Mouse (Mus musculus): ENCODE results near the gene Rfc3. TPM values are rescaled to one million over a fixed set of nuclear protein-coding genes. Genes with fewer than 3 reads are reported as not detected.

Gene Rfc3
- polyA plus RNA-seq (2017; shearing (Covaris generic)) = 10 to 100 TPM; 20.0 to 31.9 TPM

DNA sequence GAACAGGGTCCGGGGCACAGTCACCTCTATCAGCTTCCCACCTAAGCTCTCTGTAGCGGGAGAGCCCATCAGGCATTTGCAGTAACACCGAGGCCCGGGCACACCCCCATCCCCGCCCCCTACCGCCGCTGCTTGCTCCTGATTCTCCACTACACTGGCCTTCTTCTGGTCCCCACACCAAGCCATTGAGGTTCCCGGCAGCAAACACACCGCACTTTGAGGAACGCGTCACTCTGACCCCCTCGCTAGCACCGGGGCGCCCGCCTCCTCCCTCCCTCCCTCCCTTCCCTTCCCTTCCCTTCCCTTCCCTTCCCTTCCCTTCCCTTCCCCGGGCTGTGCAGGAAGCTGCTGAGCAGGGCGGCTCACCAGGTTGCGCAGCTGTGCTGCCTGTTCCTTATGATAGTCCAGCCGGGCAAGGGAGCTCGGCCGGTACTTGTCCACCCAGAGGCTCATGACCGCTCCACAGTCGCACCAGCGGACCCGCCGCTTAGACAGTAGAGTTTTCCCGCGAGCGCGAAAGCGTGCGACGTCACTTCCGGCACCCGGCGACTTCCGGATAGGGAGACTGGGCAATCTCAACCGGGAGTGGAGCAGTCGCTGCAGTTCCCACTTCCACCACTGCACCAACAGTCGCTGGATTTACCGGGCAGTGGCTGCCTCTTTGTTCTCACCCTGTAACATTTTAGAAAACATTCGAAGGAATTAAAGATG is at the start of gene Rfc3:
Gene Rfc3 (minus strand): TSS at position 543 of the 711 bp plus-strand sequence.

DNA sequence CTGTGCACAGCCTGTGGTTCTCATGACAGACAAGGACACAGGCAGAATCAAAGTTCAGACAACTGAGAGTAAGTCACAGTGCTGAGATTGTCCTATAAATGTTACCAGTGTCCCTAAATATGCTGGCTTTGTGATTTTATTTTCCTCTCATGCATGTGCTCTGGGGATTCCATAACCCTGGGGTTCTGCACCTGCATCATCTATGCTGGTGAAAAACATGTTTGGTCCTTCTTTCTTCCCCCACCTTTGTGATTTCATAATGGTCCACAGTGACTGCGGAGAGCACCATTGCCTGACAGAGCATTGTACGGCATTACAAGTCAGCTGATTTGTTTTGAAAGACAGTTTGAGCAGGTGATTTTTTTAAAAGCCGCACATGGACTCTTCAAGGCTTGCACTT is 45.1 kb downstream of the Rfc3 start, which contains the start of gene Vmn2r18:
Gene Vmn2r18 (minus strand): TSS at position 101 of the 400 bp plus-strand sequence.

Other genes starting within 250 kb of the Rfc3 start
- gene Gm42906, start 223.1 kb downstream of the Rfc3 start, polyA plus RNA-seq (2017; shearing (Covaris generic)) = not detected
- under 1 TPM in 1 of 2 experiments, not detected in 1; 0.12 TPM for gene Vmn2r18, start 45.2 kb downstream of the Rfc3 start, polyA plus RNA-seq (2017; shearing (Covaris generic))

Data from inflammation-experienced regulatory T-cells (primary cell).